Comparison of ENCODE assay signal across 27 mouse cellular contexts in genomic region chr6:63685689-63686088, GRCm38 (mm10).
"Had no signal": no experiment of that assay in that cellular context is flagged by ENCODE, and none has a peak within 500 bp of the region (broad histone marks: within the 10 kb centered on the region; RNA-seq: fewer than 3 reads in every experiment).

No protein-coding gene starts in this region.

- H3K4me3 ChIP-seq: embryonic facial prominence, embryonic 10.5 days; embryonic facial prominence, embryonic 12.5 days; embryonic facial prominence, embryonic 13.5 days; embryonic facial prominence, embryonic 15.5 days; erythroblast, embryonic 14.5 days; forebrain, embryonic 10.5 days; forebrain, embryonic 12.5 days; forebrain, embryonic 13.5 days; forebrain, embryonic 15.5 days; gastrocnemius, adult 2 months; heart, adult 2 months; heart, embryonic 10.5 days had no signal

- ATAC-seq: forebrain, embryonic 13.5 days; forebrain, embryonic 14.5 days; forebrain, embryonic 15.5 days; forebrain, embryonic 16.5 days; forebrain, postnatal 0 days had no signal

- H3K27ac ChIP-seq: embryonic facial prominence, embryonic 10.5 days; embryonic facial prominence, embryonic 12.5 days; embryonic facial prominence, embryonic 13.5 days; embryonic facial prominence, embryonic 15.5 days; forebrain, embryonic 10.5 days; forebrain, embryonic 12.5 days; forebrain, embryonic 13.5 days; forebrain, embryonic 15.5 days; gastrocnemius, adult 2 months; heart, adult 2 months; heart, embryonic 10.5 days had no signal

- DNase-seq: cerebellum, adult 8-10 months; cerebellum, adult 9-10 months; cerebellum, adult 9-11 months; cerebellum, postnatal 14 days; cerebellum, postnatal 25 days; cerebellum, postnatal 36 days; embryo, embryonic 11 days; forebrain, postnatal 0 days; gastrocnemius, adult 2 months; gastrocnemius, postnatal 10 days; gastrocnemius, postnatal 14 days; gastrocnemius, postnatal 36 days; heart, adult 11 months; heart, adult 18-20 months; heart, adult 2 months had no signal
